11 mouse cellular contexts compared by ENCODE assay signal in the genomic region with DNA sequence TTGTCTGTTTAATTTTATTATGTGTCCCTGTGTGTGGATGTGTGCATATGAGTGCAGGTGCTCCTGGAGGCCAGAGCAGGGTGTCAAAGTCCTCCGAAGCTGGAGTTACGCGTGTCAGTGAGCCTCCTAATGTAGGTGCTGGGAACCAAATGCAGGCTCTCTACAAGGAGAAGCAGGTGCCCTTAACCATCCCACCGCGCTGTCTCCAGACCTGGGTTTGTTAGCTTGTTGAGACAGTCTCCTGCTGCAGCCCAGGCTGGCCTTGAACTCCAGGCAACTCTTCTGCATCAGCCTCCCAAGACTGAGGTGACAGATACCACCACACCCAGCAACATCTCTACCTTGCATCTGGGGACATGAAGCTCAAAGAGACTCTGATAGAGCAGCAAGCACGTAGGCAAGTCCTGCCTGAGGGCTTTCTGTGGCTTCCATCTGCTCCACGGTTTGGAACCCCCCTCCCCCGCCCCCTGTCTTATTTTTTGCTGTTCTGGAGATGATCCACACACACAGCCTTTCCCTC. TPM values are rescaled to one million over a fixed set of nuclear protein-coding genes. Genes with fewer than 3 reads are reported as not detected.
DNase-seq lines count a peak whose midpoint lies in the region; ATAC-seq and TF ChIP-seq lines count a peak whose summit lies in the region.
"Had no signal": no experiment of that assay in that cellular context is flagged by ENCODE, and none has a peak within 500 bp of the region (broad histone marks: within the 10 kb centered on the region; RNA-seq: fewer than 3 reads in every experiment).

No protein-coding gene starts in this region.

- 0 out of 2 replicates have a peak overlapping the region, but pooled peaks have one; percentile 28 for H3K4me3 ChIP-seq in midbrain, embryonic 10.5 days
- H3K4me3 ChIP-seq in midbrain, postnatal 0 days (ENCODE audit: low read depth, low read length) = no peak overlapping the region
- no peak overlapping the region for H3K4me3 ChIP-seq in forebrain, embryonic 13.5 days
- H3K4me3 ChIP-seq in neural tube, embryonic 12.5 days = no peak overlapping the region
- H3K4me3 ChIP-seq: embryonic facial prominence, embryonic 12.5 days; kidney, embryonic 15.5 days had no signal

- peak; percentile 21 for DNase-seq in midbrain, embryonic 10.5 days (ENCODE audit: low spot score)
- no peak for DNase-seq in midbrain, postnatal 0 days (ENCODE audit: low spot score)
- peak; percentile 68 for DNase-seq in liver
- DNase-seq in cerebellum, adult 8-10 months = no peak
- DNase-seq in T-cell, adult 2 months (ENCODE audit: low spot score) = no peak
- no peak for DNase-seq in urinary bladder, postnatal 14 days (ENCODE audit: low spot score)
- DNase-seq: gastrocnemius, postnatal 36 days had no signal

- no peaks in the 10 kb centered on the region for H3K9me3 ChIP-seq in midbrain, embryonic 10.5 days (replicated peaks)
- H3K9me3 ChIP-seq in midbrain, postnatal 0 days (ENCODE audit: low read length) = no peaks in the 10 kb centered on the region
- no peaks in the 10 kb centered on the region for H3K9me3 ChIP-seq in forebrain, embryonic 13.5 days (replicated peaks)
- H3K9me3 ChIP-seq in neural tube, embryonic 12.5 days = no peaks in the 10 kb centered on the region
- H3K9me3 ChIP-seq: embryonic facial prominence, embryonic 12.5 days; kidney, embryonic 15.5 days had no signal

- no peak for ATAC-seq in midbrain, postnatal 0 days (ENCODE audit: low FRiP score)
- 0 out of 2 replicates have a peak, but pooled peaks have one; percentile 33 for ATAC-seq in forebrain, embryonic 13.5 days
- ATAC-seq in neural tube, embryonic 12.5 days (ENCODE audit: low FRiP score, low read depth) = 0 out of 2 replicates have a peak, but pooled peaks have one; percentile 7

- WGBS in midbrain, embryonic 10.5 days = 68% methylated on average over 8 of the region's 8 CpGs
- 57% methylated on average over 8 of the region's 8 CpGs for WGBS in midbrain, postnatal 0 days
- 54% methylated on average over 8 of the region's 8 CpGs for WGBS in forebrain, embryonic 13.5 days
- 60% methylated on average over 8 of the region's 8 CpGs for WGBS in neural tube, embryonic 12.5 days

- no peaks in the 10 kb centered on the region for H3K36me3 ChIP-seq in midbrain, embryonic 10.5 days
- no peaks in the 10 kb centered on the region for H3K36me3 ChIP-seq in midbrain, postnatal 0 days (ENCODE audit: insufficient read depth, low read length)
- H3K36me3 ChIP-seq in forebrain, embryonic 13.5 days (ENCODE audit: poor library complexity, severe bottlenecking) = no peaks in the 10 kb centered on the region
- no peaks in the 10 kb centered on the region for H3K36me3 ChIP-seq in neural tube, embryonic 12.5 days
- H3K36me3 ChIP-seq: embryonic facial prominence, embryonic 12.5 days; kidney, embryonic 15.5 days had no signal

- no peak overlapping the region for H3K9ac ChIP-seq in midbrain, postnatal 0 days (replicated peaks; ENCODE audit: low read length, poor library complexity, severe bottlenecking)
- 0 out of 2 replicates have a peak overlapping the region, but pooled peaks have one; percentile 26 for H3K9ac ChIP-seq in forebrain, embryonic 13.5 days
- H3K9ac ChIP-seq in neural tube, embryonic 12.5 days = 0 out of 2 replicates have a peak overlapping the region, but pooled peaks have one; percentile 14
- H3K9ac ChIP-seq: embryonic facial prominence, embryonic 12.5 days; kidney, embryonic 15.5 days had no signal

- H3K27ac ChIP-seq in midbrain, embryonic 10.5 days (replicated peaks) = peak overlapping the region; percentile 70
- H3K27ac ChIP-seq in midbrain, postnatal 0 days (ENCODE audit: low read depth, low read length) = no peak overlapping the region
- H3K27ac ChIP-seq in forebrain, embryonic 13.5 days = peak overlapping the region; percentile 72
- H3K27ac ChIP-seq in neural tube, embryonic 12.5 days = no peak overlapping the region
- H3K27ac ChIP-seq: kidney, embryonic 15.5 days had no signal

- H3K4me1 ChIP-seq in midbrain, embryonic 10.5 days = peaks cover 26% of the 10 kb centered on the region
- peaks cover 15% of the 10 kb centered on the region; the same call in 1 of the 2 replicates for H3K4me1 ChIP-seq in midbrain, postnatal 0 days (ENCODE audit: insufficient read depth, low read length)
- H3K4me1 ChIP-seq in forebrain, embryonic 13.5 days = peaks cover 14% of the 10 kb centered on the region
- peaks cover 14% of the 10 kb centered on the region for H3K4me1 ChIP-seq in neural tube, embryonic 12.5 days

- no peaks in the 10 kb centered on the region for H3K27me3 ChIP-seq in midbrain, embryonic 10.5 days (ENCODE audit: low read depth, poor library complexity, severe bottlenecking)
- no peaks in the 10 kb centered on the region for H3K27me3 ChIP-seq in midbrain, postnatal 0 days (ENCODE audit: insufficient read depth, low read length)
- no peaks in the 10 kb centered on the region for H3K27me3 ChIP-seq in forebrain, embryonic 13.5 days
- H3K27me3 ChIP-seq in neural tube, embryonic 12.5 days (replicated peaks) = 0 out of 2 replicates have a peak, but pooled peaks cover 4% of the 10 kb centered on the region
- H3K27me3 ChIP-seq: embryonic facial prominence, embryonic 12.5 days; kidney, embryonic 15.5 days had no signal

- TF ChIP-seq CTCF in midbrain, postnatal 0 days (IDR thresholded peaks at IDR 0.05) = no peak

- no peak overlapping the region for H3K4me2 ChIP-seq in midbrain, postnatal 0 days (ENCODE audit: low read depth, low read length, poor library complexity, severe bottlenecking)
- H3K4me2 ChIP-seq in forebrain, embryonic 13.5 days = no peak overlapping the region
- H3K4me2 ChIP-seq in neural tube, embryonic 12.5 days (replicated peaks) = peak overlapping the region; percentile 38
- H3K4me2 ChIP-seq: kidney, embryonic 15.5 days had no signal

RNA-seq across cellular contexts. Expression of gene Gtf2ird1, which starts 10.6 kb away (rescaled TPM):
- polyA plus RNA-seq in midbrain, embryonic 10.5 days (2016; fragmentation: Nextera tagmentation; extraction: Ambion mirVana) = 96.4 and 109 TPM in 2 replicates
- 53.4 and 69.5 TPM in 2 replicates for total RNA-seq in midbrain, postnatal 0 days (2014; rRNA removed)
- polyA plus RNA-seq in midbrain, postnatal 0 days (2015; fragmentation: Nextera tagmentation; extraction: Ambion mirVana) = 50.9 and 54.3 TPM in 2 replicates
- polyA plus RNA-seq in forebrain, embryonic 13.5 days (2015; fragmentation: Nextera tagmentation; extraction: Ambion mirVana) = 72.9 and 80.2 TPM in 2 replicates
- polyA plus RNA-seq in neural tube, embryonic 12.5 days (2016; fragmentation: Nextera tagmentation; extraction: Ambion mirVana) = 79.8 and 84.6 TPM in 2 replicates

Comparison
In these comparisons a context has a peak if more than half of its experiments do, and no peak if none do; other contexts are left out.
1. DNase-seq: peak in midbrain, embryonic 10.5 days (single experiment) and liver (single experiment); none in midbrain, postnatal 0 days (single experiment), cerebellum, adult 8-10 months (single experiment), T-cell, adult 2 months (single experiment) and urinary bladder, postnatal 14 days (single experiment).
2. H3K27ac ChIP-seq: peak in midbrain, embryonic 10.5 days (single experiment) and forebrain, embryonic 13.5 days (single experiment); none in midbrain, postnatal 0 days (single experiment) and neural tube, embryonic 12.5 days (single experiment).